Mouse (Mus musculus): Measurements from ENCODE around the gene Dand5.

The Dand5 gene

GRCm38 (mm10) chr8:84799999-84800831, 22.4 kb downstream of the Dand5 start, which contains the start of gene Nfix:
Gene Nfix, minus strand, starts transcription at chr8:84800344.
- DNase-seq (ENCODE audit: low read depth, low spot score): peak; percentile 40

- peak; percentile 69 for DNase-seq (ENCODE audit: low read depth, low spot score)
Measured at GRCm38 (mm10) chr8:84799136-84799931, 23.3 kb downstream of the Dand5 start.

DNA sequence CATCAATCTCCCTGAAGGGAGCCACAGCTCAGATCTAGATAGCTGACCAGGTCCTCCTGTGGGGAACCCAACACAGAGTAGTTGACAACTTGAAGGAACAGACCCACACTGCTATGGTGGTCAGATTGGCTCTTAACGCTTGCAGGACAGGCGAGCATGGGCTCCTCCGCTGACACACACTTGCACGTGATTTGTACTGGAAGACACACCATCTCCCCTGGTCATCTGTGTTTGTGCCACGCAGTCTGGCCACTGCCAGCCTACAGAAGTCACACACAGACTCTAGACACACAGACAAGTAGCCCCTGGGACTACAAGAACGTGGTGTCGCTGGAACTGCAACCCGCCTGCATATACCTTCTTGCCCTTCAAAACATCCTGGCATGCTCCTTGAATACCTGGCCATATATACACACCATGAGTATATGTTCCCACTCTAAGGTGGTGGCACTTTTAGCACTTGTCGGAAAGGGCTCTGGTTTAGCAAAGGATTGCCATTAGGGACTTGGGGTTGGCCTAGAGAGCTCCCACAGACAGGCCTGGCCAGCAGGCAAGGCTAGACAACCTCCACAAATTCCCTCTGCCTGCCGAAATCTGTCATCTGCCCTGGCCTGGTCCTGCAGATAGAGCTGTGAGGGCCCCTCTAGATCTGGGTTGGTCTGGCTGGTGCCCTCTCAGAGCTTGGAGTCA, 24.0 kb downstream of the Dand5 start:
- no peak for DNase-seq (ENCODE audit: low read depth, low spot score)

DNA sequence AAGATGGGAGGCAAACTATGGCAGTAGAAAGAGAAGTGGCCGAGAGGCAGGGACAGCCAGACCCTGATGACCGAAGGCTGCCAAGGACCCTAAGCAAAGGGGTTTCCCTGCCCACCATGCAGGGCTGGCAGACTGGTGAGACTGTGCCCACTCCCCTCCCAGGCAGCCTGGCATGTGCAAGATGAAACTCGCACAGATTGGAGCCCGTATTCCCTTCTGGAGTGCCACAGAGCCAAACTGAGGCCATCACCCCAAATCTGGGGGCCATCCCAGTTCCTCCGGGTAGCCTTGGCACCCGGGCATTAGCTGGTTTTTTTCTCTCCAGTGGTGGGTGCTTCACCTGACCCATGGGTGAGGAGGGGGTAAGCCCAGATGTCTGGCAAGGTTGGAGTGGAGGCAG, 24.7 kb downstream of the Dand5 start:
- no peak for DNase-seq (ENCODE audit: low read depth, low spot score)

GRCm38 (mm10) chr8:84797256-84797797, 25.3 kb downstream of the Dand5 start:
- DNase-seq (ENCODE audit: low read depth, low spot score): no peak

- DNase-seq (ENCODE audit: low read depth, low spot score): no peak
Measured at GRCm38 (mm10) chr8:84794486-84794885, 28.1 kb downstream of the Dand5 start.

GRCm38 (mm10) chr8:84793791-84794485, 28.7 kb downstream of the Dand5 start:
- no peak for DNase-seq (ENCODE audit: low read depth, low spot score)

GRCm38 (mm10) chr8:84793134-84793533, 29.5 kb downstream of the Dand5 start:
- DNase-seq (ENCODE audit: low read depth, low spot score): no peak

DNA sequence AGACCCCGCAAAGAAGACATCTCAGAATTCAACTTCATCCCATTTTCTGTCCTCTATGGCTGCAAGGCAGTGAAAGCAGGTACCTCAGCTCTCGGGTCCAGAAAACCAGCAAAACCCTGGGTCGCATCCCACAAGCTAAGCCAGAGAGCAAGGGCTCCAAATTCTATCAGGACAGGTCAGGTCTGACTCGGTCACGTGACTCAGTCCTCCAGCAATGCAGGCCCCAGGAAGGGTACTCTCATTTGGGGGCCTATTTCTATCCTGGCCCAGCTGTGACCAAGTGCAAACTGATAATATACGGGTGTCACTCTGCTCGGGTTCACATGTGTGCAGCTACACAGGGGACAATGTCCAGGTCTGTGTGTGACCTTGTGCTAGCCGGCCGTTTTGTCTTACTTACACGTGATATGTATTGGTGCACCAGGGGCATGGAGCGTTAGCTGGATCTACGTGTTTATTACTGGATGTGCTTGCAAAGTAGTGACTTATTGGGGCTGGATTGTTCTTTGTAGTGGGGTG, 30.1 kb downstream of the Dand5 start:
- DNase-seq (ENCODE audit: low read depth, low spot score): no peak

DNA sequence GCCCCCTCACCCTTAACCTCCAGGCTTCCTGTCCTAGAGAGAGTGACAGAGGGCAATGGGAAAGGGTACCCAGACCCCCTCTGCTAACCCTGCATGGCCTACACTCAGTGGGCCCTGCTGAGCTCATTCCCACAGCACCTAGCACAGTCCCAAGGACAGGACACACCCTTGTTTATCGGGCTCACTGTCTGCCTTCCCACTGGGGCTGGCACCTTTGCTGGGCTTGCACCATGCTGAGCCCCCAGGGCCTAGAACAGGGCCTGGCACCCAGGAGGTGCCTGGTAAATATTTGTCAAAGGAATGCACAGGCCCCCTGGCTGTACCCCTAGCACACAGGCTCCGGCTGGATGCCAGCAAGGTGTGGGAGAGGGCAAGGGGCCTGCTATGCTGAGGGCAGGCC, 32.1 kb downstream of the Dand5 start:
- DNase-seq (ENCODE audit: low read depth, low spot score): no peak

DNA sequence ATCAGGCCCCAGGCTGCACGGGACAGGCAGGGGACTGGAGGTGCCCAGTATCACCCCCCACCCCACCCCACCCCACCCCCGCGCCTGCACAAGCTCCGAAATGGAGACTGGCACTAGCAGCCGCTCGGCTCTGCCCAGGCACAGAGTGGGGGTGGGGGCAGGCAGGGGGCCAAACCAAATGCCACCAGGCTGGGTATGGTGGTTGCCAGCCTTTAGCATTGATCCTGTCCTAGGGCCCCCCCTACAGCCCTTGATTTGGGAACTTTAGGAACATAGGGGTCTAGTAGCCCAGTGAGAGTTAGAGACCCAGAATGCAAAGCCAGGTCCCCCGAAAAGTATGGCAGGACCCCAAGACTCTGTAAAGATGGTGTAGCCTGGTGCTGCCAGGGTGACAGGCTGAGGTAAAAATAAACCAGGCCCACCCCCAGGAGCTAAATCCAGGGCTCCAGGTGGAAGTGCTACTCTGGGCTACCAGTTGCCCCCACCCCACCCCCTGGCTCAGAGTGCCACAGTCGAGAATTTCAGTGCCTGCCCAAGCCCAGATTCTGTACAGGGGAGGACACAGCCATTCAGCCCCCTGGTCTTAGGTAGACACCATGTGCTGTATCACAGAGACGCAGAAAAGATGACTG, 32.7 kb downstream of the Dand5 start:
- DNase-seq (ENCODE audit: low read depth, low spot score): no peak

DNA sequence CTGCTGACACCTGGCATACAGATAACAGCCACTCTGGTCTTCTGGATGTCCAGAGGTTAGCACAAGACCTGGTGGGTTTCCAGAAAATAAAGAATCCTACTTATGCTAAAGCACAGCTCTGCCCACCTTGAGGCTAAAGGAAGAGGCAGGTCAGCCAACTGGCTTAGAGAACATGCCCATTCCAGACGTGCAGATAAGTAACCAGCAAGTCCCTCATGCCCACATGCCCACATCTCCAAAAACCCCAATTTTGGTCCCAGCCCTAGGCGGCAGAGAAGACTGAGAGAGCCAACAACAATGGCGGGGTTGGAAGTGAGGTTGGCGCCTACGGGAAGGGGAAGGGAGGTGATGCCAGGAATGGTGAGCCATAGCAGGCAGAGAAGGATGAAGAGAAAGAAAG, 33.3 kb downstream of the Dand5 start:
- no peak for DNase-seq (ENCODE audit: low read depth, low spot score)

GRCm38 (mm10) chr8:84788896-84789295, 33.7 kb downstream of the Dand5 start:
- DNase-seq (ENCODE audit: low read depth, low spot score): no peak

DNA sequence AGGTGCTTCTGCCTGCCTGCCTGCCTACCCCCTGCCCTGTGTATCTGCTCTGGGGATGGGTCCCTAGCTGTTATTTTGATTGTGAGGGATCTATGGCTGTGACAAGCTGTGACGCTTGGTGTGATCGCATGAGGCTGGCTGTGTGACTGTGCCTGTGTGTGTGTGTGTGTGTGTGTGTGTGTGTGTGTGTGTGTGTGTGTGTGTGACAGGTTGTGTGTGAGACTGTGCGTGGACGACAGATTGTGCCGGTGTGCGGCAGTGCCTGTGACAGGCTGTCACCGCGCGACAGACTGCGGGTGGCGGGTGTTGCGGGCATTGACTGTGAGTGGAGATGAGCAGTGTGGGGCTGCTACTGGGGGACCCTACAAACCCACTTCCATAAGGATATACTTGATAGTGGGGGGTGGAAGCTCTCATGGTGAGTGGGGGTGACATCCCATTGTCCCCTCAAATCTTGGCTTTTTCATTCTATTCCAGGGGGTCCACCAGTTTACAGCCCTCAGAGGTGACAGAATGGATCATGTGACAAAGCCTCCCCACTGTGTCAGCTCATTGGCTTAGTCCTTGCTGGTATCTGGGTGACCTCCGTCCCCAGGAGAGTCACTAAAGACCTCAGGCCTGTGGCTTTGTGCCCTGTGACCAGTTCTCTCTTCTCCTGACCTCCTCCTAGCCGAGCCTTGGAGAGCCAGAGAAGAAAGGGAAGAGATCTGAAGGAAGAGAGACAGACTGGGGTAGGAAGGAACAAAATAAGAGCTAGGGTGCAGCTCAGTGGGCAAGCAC, 34.9 kb downstream of the Dand5 start:
- no peak for DNase-seq (ENCODE audit: low read depth, low spot score)

DNA sequence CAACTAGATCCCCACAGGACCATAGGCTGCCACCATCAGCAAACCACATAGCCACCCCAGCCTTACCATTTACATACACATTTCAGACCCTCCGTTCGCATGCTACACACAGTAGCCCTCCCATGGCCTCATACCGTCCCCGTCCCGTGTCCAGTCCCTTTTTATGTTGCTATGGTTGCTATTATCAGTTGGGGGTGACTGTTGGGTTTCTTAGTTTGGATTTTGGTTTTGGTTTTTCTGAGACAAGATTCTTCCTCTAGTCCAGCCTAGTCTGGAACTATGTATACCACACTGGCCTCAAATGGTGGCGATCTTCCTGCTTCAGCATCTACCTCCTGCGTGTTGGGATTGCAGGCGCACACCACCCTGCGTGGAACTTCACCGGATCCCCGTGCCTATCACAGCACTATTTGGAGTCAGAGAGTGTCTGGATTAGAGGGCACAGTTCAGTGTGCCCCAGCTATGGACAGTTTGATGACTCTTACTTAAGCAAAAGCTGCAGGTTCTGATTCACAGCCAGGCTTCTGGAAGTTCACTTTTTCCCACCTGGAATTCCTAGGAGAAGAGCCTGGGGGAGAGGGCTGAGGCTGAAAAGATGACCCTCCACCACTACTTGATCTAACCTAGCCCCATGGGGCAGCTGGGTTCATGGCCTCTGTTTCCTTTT, 35.7 kb downstream of the Dand5 start:
- no peak for DNase-seq (ENCODE audit: low read depth, low spot score)

- DNase-seq (ENCODE audit: low read depth, low spot score): peak; percentile 70
Measured at GRCm38 (mm10) chr8:84785756-84786677, 36.6 kb downstream of the Dand5 start.

- no peak for DNase-seq (ENCODE audit: low read depth, low spot score)
Measured at GRCm38 (mm10) chr8:84785506-84785755, 37.2 kb downstream of the Dand5 start.

All from R1 (cell line).